In the genomic region with DNA sequence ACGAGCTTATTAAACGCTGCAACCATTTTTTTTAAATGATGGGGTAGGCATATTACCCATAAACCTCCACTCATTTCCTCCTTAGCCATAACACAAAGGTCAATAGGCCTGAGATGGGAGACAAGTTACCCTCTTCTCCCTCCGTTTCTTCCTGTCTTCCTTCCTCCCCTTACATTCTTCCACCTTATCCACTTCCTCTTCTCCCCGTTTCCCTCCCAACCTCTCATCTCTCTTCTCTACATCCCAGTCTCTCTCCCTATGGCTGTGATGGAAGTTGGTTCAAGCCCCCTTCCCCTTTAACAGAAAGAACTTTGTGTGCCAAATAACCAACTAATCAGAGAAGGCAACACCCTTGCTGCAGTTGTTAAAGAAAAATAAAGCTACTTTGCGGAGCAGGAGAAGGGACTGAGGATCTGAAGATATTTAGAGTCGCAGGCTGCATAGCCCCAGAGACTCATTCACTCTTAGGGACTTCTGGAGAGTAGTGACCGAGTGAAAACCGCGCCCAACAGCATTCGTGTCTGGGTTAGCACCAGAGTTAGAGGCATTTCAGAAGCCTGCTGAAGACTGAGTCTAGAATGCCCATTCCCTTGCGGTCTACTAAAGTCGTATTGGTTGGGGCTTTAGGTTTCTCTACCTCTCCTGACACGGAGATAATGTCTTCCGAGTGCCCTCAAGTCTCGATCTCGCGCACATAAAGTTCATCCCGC, we compare ENCODE assay signal across 9 mouse cellular contexts. TPM values are rescaled to one million over a fixed set of nuclear protein-coding genes. Genes with fewer than 3 reads are reported as not detected.
DNase-seq lines count a peak whose midpoint lies in the region; ATAC-seq and TF ChIP-seq lines count a peak whose summit lies in the region.
"Had no signal": no experiment of that assay in that cellular context is flagged by ENCODE, and none has a peak within 500 bp of the region (broad histone marks: within the 10 kb centered on the region; RNA-seq: fewer than 3 reads in every experiment).

No protein-coding gene starts in this region.

- no peaks in the 10 kb centered on the region for H3K27me3 ChIP-seq in cerebellum, adult 2 months (ENCODE audit: control insufficient read depth, insufficient read depth, low read length)
- H3K27me3 ChIP-seq in thymus, adult 2 months (ENCODE audit: control insufficient read depth, insufficient read depth, low read length): peaks cover 20% of the 10 kb centered on the region
- peaks cover 16% of the 10 kb centered on the region; the same call in 1 of the 2 replicates for H3K27me3 ChIP-seq in limb, embryonic 14.5 days (ENCODE audit: control insufficient read depth, insufficient read depth, low read length)
- peaks cover 32% of the 10 kb centered on the region for H3K27me3 ChIP-seq in stomach, postnatal 0 days (ENCODE audit: control insufficient read depth, insufficient read depth, low read length)

- no peak for TF ChIP-seq POLR2A in cerebellum, adult 2 months (IDR thresholded peaks at IDR 0.05; ENCODE audit: borderline replicate concordance, insufficient read depth, low read length)
- no peak for TF ChIP-seq POLR2A in thymus, adult 2 months (IDR thresholded peaks at IDR 0.05; ENCODE audit: control insufficient read depth, extremely low read depth, insufficient read depth, low read length, poor library complexity)
- no peak for TF ChIP-seq POLR2A in limb, embryonic 14.5 days (IDR thresholded peaks at IDR 0.05; ENCODE audit: borderline replicate concordance, extremely low read depth, insufficient read depth, insufficient read length)

- no peak for TF ChIP-seq EP300 in stomach, postnatal 0 days (optimal IDR thresholded peaks at IDR 0.05)

- H3K9ac ChIP-seq in limb, embryonic 14.5 days (ENCODE audit: low read depth, low read length, severe bottlenecking): peak overlapping the region; percentile 63
- H3K9ac ChIP-seq in stomach, postnatal 0 days (ENCODE audit: low read length): no peak overlapping the region; the same call in 1 of the 2 replicates

- no peak for TF ChIP-seq CTCF in cerebellum, adult 2 months (IDR thresholded peaks at IDR 0.05; ENCODE audit: borderline replicate concordance, insufficient read depth, low read depth, low read length)
- TF ChIP-seq CTCF in thymus, adult 2 months (IDR thresholded peaks at IDR 0.05; ENCODE audit: borderline replicate concordance, control insufficient read depth, extremely low read depth, insufficient read depth, low read length, poor library complexity): no peak
- no peak for TF ChIP-seq CTCF in stomach, postnatal 0 days (IDR thresholded peaks at IDR 0.05; ENCODE audit: low read depth)

- WGBS in cerebellum, adult 2 months: 36% methylated on average over 18 of the region's 18 CpGs
- WGBS in thymus, adult 2 months: 18% methylated on average over 18 of the region's 18 CpGs
- 10% methylated on average over 18 of the region's 18 CpGs for WGBS in limb, embryonic 14.5 days
- WGBS in stomach, postnatal 0 days: 15% methylated on average over 18 of the region's 18 CpGs

- ATAC-seq in limb, embryonic 14.5 days (ENCODE audit: low FRiP score, low read depth): no peak
- ATAC-seq in stomach, postnatal 0 days (ENCODE audit: low FRiP score, low TSS enrichment): no peak

- H3K4me2 ChIP-seq in limb, embryonic 14.5 days (replicated peaks; ENCODE audit: low read depth, low read length, severe bottlenecking): peak overlapping the region; percentile 89
- H3K4me2 ChIP-seq in stomach, postnatal 0 days (replicated peaks; ENCODE audit: low read depth): peak overlapping the region; percentile 64

- H3K27ac ChIP-seq in cerebellum, adult 2 months (ENCODE audit: insufficient read depth, low read length): no peak overlapping the region
- H3K27ac ChIP-seq in thymus, adult 2 months (ENCODE audit: control insufficient read depth, insufficient read depth, low read length): no peak overlapping the region
- H3K27ac ChIP-seq in limb, embryonic 14.5 days (replicated peaks; ENCODE audit: low read depth, low read length): peak overlapping the region; percentile 99
- H3K27ac ChIP-seq in stomach, postnatal 0 days (replicated peaks): no peak overlapping the region

- no peak for DNase-seq in cerebellum, adult 2 months
- no peak for DNase-seq in cerebellum, postnatal 14 days
- DNase-seq in thymus, adult 2 months: no peak
- no peak for DNase-seq in thymus, postnatal 4 days
- DNase-seq in limb, embryonic 14.5 days (ENCODE audit: low spot score): no peak
- DNase-seq in stomach, postnatal 0 days (ENCODE audit: low spot score): no peak
- no peak for DNase-seq in left cerebral cortex, adult 18-20 months (ENCODE audit: low spot score in 2 of 2)
- DNase-seq in layer of hippocampus, postnatal 10 days (ENCODE audit: low spot score in 2 of 2): no peak

- H3K9me3 ChIP-seq in limb, embryonic 14.5 days (ENCODE audit: control insufficient read depth, low read length): no peaks in the 10 kb centered on the region
- H3K9me3 ChIP-seq in stomach, postnatal 0 days (ENCODE audit: control insufficient read depth, low read length): no peaks in the 10 kb centered on the region

- no peaks in the 10 kb centered on the region for H3K36me3 ChIP-seq in thymus, adult 2 months (ENCODE audit: control insufficient read depth, insufficient read depth, low read length)
- peaks cover under 1% of the 10 kb centered on the region; the same call in 1 of the 2 replicates for H3K36me3 ChIP-seq in limb, embryonic 14.5 days (ENCODE audit: control insufficient read depth, insufficient read depth, low read length)
- no peaks in the 10 kb centered on the region for H3K36me3 ChIP-seq in stomach, postnatal 0 days (ENCODE audit: control insufficient read depth, insufficient read depth, low read length)

- no peaks in the 10 kb centered on the region for H3K4me1 ChIP-seq in cerebellum, adult 2 months (ENCODE audit: control insufficient read depth, insufficient read depth, low read length)
- H3K4me1 ChIP-seq in thymus, adult 2 months (replicated peaks; ENCODE audit: control insufficient read depth, insufficient read depth, low read length): peaks cover 8% of the 10 kb centered on the region
- H3K4me1 ChIP-seq in limb, embryonic 14.5 days (ENCODE audit: control insufficient read depth, insufficient read depth, low read length): peaks cover 32% of the 10 kb centered on the region
- H3K4me1 ChIP-seq in stomach, postnatal 0 days (replicated peaks; ENCODE audit: control insufficient read depth, insufficient read depth): no peaks in the 10 kb centered on the region; the same call in 1 of the 2 replicates

- peak overlapping the region; percentile 74 for H3K4me3 ChIP-seq in cerebellum, adult 2 months (replicated peaks; ENCODE audit: insufficient read depth, low read depth, low read length)
- 0 out of 2 replicates have a peak overlapping the region, but pooled peaks have one; percentile 32 for H3K4me3 ChIP-seq in thymus, adult 2 months (ENCODE audit: control insufficient read depth, insufficient read depth, low read length)
- peak overlapping the region; percentile 76 for H3K4me3 ChIP-seq in limb, embryonic 14.5 days (replicated peaks; ENCODE audit: low read length)
- peak overlapping the region; percentile 52 for H3K4me3 ChIP-seq in stomach, postnatal 0 days (ENCODE audit: low read depth, low read length)

RNA-seq across cellular contexts. Expression of gene Ebf1, which starts 0.9 kb away (rescaled TPM):
- 24.9 and 26.2 TPM in 2 replicates for polyA plus RNA-seq in cerebellum, adult 2 months (2012; rRNA removed)
- polyA plus RNA-seq in thymus, adult 2 months (2012; rRNA removed): 4.4 and 5.0 TPM in 2 replicates
- polyA plus RNA-seq in limb, embryonic 14.5 days (2012; rRNA removed): 42.9 and 60.5 TPM in 2 replicates
- polyA plus RNA-seq in limb, embryonic 14.5 days (2014; fragmentation: Nextera tagmentation; extraction: Ambion mirVana): 71.4 and 85.0 TPM in 2 replicates
- polyA plus RNA-seq in stomach, postnatal 0 days (2015; fragmentation: Nextera tagmentation; extraction: Ambion mirVana): 3.6 and 3.7 TPM in 2 replicates
- total RNA-seq in left cerebral cortex, adult 18-20 months (2021): 1 to 10 TPM; 3.6 to 4.7 TPM
- total RNA-seq in layer of hippocampus, postnatal 10 days (2021): 1 to 10 TPM; 3.7 to 5.2 TPM
- total RNA-seq: hematopoietic stem cell, adult 5-6 weeks had no signal
